Comparison of ENCODE assay signal across 8 mouse cellular contexts in genomic region chr11:32266776-32267175, GRCm38 (mm10). TPM values are rescaled to one million over a fixed set of nuclear protein-coding genes. Genes with fewer than 3 reads are reported as not detected.
A peak's percentile ranks its signal among the peaks of the same experiment; 100 is the strongest.
DNase-seq lines count a peak whose midpoint lies in the region; ATAC-seq and TF ChIP-seq lines count a peak whose summit lies in the region.

No protein-coding gene starts in this region.

- H3K27ac ChIP-seq in kidney, embryonic 14.5 days (ENCODE audit: low read depth, low read length) = peak overlapping the region; percentile 84
- H3K27ac ChIP-seq in bone marrow, adult 2 months (ENCODE audit: control insufficient read depth, insufficient read depth, low read depth, low read length, poor library complexity) = peak overlapping the region; percentile 96
- peak overlapping the region; percentile 92 for H3K27ac ChIP-seq in hindbrain, embryonic 14.5 days
- H3K27ac ChIP-seq in midbrain, embryonic 15.5 days = peak overlapping the region; percentile 93

- H3K36me3 ChIP-seq in kidney, embryonic 14.5 days (ENCODE audit: control insufficient read depth, insufficient read depth, low read length) = no peaks in the 10 kb centered on the region
- H3K36me3 ChIP-seq in hindbrain, embryonic 14.5 days (replicated peaks; ENCODE audit: control insufficient read depth, insufficient read depth) = no peaks in the 10 kb centered on the region; the same call in 1 of the 2 replicates
- no peaks in the 10 kb centered on the region for H3K36me3 ChIP-seq in midbrain, embryonic 15.5 days (replicated peaks)

- ATAC-seq in kidney, embryonic 14.5 days (ENCODE audit: low FRiP score, low TSS enrichment) = no peak
- no peak for ATAC-seq in hindbrain, embryonic 14.5 days (ENCODE audit: low FRiP score)
- 0 out of 2 replicates have a peak, but pooled peaks have one; percentile 0 for ATAC-seq in midbrain, embryonic 15.5 days (replicated peaks)

- peak overlapping the region; percentile 81 for H3K9ac ChIP-seq in kidney, embryonic 14.5 days (ENCODE audit: low read depth, low read length)
- H3K9ac ChIP-seq in hindbrain, embryonic 14.5 days = peak overlapping the region; percentile 96
- H3K9ac ChIP-seq in midbrain, embryonic 15.5 days = peak overlapping the region; percentile 79

- TF ChIP-seq POLR2A in bone marrow, adult 2 months (IDR thresholded peaks at IDR 0.05; ENCODE audit: borderline replicate concordance, control insufficient read depth, low read depth, low read length) = no peak

- H3K4me1 ChIP-seq in kidney, embryonic 14.5 days (ENCODE audit: control insufficient read depth, insufficient read depth, low read length) = 0 out of 2 replicates have a peak, but pooled peaks cover 7% of the 10 kb centered on the region
- peaks cover 3% of the 10 kb centered on the region for H3K4me1 ChIP-seq in bone marrow, adult 2 months (ENCODE audit: control insufficient read depth, insufficient read depth, low read length)
- peaks cover 20% of the 10 kb centered on the region for H3K4me1 ChIP-seq in hindbrain, embryonic 14.5 days (replicated peaks; ENCODE audit: control insufficient read depth, insufficient read depth, low read length)
- H3K4me1 ChIP-seq in midbrain, embryonic 15.5 days = peaks cover 14% of the 10 kb centered on the region

- 0 out of 2 replicates have a peak, but pooled peaks cover 2% of the 10 kb centered on the region for H3K27me3 ChIP-seq in kidney, embryonic 14.5 days (ENCODE audit: control insufficient read depth, insufficient read depth, low read length)
- H3K27me3 ChIP-seq in hindbrain, embryonic 14.5 days (ENCODE audit: control insufficient read depth, insufficient read depth, low read length) = no peaks in the 10 kb centered on the region
- H3K27me3 ChIP-seq in midbrain, embryonic 15.5 days (replicated peaks) = no peaks in the 10 kb centered on the region

- 24% methylated on average over 6 of the region's 6 CpGs for WGBS in kidney, embryonic 14.5 days
- WGBS in bone marrow, adult 2 months = 27% methylated on average over 6 of the region's 6 CpGs
- WGBS in hindbrain, embryonic 14.5 days = 27% methylated on average over 6 of the region's 6 CpGs
- 28% methylated on average over 6 of the region's 6 CpGs for WGBS in midbrain, embryonic 15.5 days

- H3K9me3 ChIP-seq in kidney, embryonic 14.5 days (ENCODE audit: control insufficient read depth, low read length) = no peaks in the 10 kb centered on the region
- no peaks in the 10 kb centered on the region for H3K9me3 ChIP-seq in hindbrain, embryonic 14.5 days (ENCODE audit: control insufficient read depth, low read length)
- no peaks in the 10 kb centered on the region for H3K9me3 ChIP-seq in midbrain, embryonic 15.5 days

- no peak for DNase-seq in kidney, adult 11 months
- DNase-seq in hindbrain, embryonic 14.5 days (ENCODE audit: low spot score) = no peak
- DNase-seq in layer of hippocampus, postnatal 25 days (ENCODE audit: extremely low spot score in 1 of 2, low spot score in 1 of 2) = no peak
- no peak for DNase-seq in gastrocnemius, adult 8-10 months (ENCODE audit: low spot score in 2 of 2)
- no peak for DNase-seq in cerebellum, adult 11-12 months

- peak overlapping the region; percentile 62 for H3K4me2 ChIP-seq in kidney, embryonic 14.5 days (replicated peaks; ENCODE audit: low read depth, low read length)
- peak overlapping the region; percentile 60 for H3K4me2 ChIP-seq in hindbrain, embryonic 14.5 days (replicated peaks)
- peak overlapping the region; percentile 54 for H3K4me2 ChIP-seq in midbrain, embryonic 15.5 days

- TF ChIP-seq CTCF in bone marrow, adult 2 months (IDR thresholded peaks at IDR 0.05; ENCODE audit: control insufficient read depth, insufficient read depth, low read length) = no peak

- H3K4me3 ChIP-seq in kidney, embryonic 14.5 days (ENCODE audit: low read length) = peak overlapping the region; percentile 61
- peak overlapping the region; percentile 94 for H3K4me3 ChIP-seq in bone marrow, adult 2 months (replicated peaks; ENCODE audit: control insufficient read depth, low read depth, low read length)
- peak overlapping the region; percentile 72 for H3K4me3 ChIP-seq in hindbrain, embryonic 14.5 days (replicated peaks; ENCODE audit: low read length)
- H3K4me3 ChIP-seq in midbrain, embryonic 15.5 days = peak overlapping the region; percentile 53

RNA-seq across cellular contexts. Expression of gene Nprl3, which starts 0.7 kb away (rescaled TPM):
- polyA plus RNA-seq in kidney, embryonic 14.5 days (2014; fragmentation: Nextera tagmentation; extraction: Ambion mirVana) = 27.5 and 45.5 TPM in 2 replicates
- 69.5 and 75.3 TPM in 2 replicates for polyA plus RNA-seq in bone marrow, adult 2 months (2011; ENCODE audit: insufficient read depth, insufficient read length, low replicate concordance, missing spikeins)
- 23.7 and 35.3 TPM in 2 replicates for polyA plus RNA-seq in hindbrain, embryonic 14.5 days (2014; fragmentation: Nextera tagmentation; extraction: Ambion mirVana)
- polyA plus RNA-seq in midbrain, embryonic 15.5 days (2015; fragmentation: Nextera tagmentation; extraction: Ambion mirVana) = 46.4 and 48.4 TPM in 2 replicates
- total RNA-seq in layer of hippocampus, postnatal 25 days (2021) = 10 to 100 TPM; 49.1 to 67.0 TPM
- total RNA-seq in gastrocnemius, adult 8-10 months (2022) = 10 to 100 TPM; 22.9 to 27.2 (median 24.6) TPM

RNA-seq across cellular contexts. Expression of gene Hba-x, which starts 9.4 kb away (rescaled TPM):
- 87.6 and 90.7 TPM in 2 replicates for polyA plus RNA-seq in kidney, embryonic 14.5 days (2014; fragmentation: Nextera tagmentation; extraction: Ambion mirVana)
- polyA plus RNA-seq in bone marrow, adult 2 months (2011; ENCODE audit: insufficient read depth, insufficient read length, low replicate concordance, missing spikeins) = 2.6 and 3.5 TPM in 2 replicates
- polyA plus RNA-seq in hindbrain, embryonic 14.5 days (2014; fragmentation: Nextera tagmentation; extraction: Ambion mirVana) = 38.0 and 95.6 TPM in 2 replicates
- 32.4 and 44.1 TPM in 2 replicates for polyA plus RNA-seq in midbrain, embryonic 15.5 days (2015; fragmentation: Nextera tagmentation; extraction: Ambion mirVana)
- total RNA-seq in layer of hippocampus, postnatal 25 days (2021) = not detected
- total RNA-seq in gastrocnemius, adult 8-10 months (2022) = not detected

RNA-seq across cellular contexts. Expression of gene Hba-a1, which starts 16.5 kb away (rescaled TPM):
- 2,390 and 2,705 TPM in 2 replicates for polyA plus RNA-seq in kidney, embryonic 14.5 days (2014; fragmentation: Nextera tagmentation; extraction: Ambion mirVana)
- 17,767 and 55,751 TPM in 2 replicates for polyA plus RNA-seq in bone marrow, adult 2 months (2011; ENCODE audit: insufficient read depth, insufficient read length, low replicate concordance, missing spikeins)
- polyA plus RNA-seq in hindbrain, embryonic 14.5 days (2014; fragmentation: Nextera tagmentation; extraction: Ambion mirVana) = 2,517 and 2,859 TPM in 2 replicates
- 2,454 and 3,091 TPM in 2 replicates for polyA plus RNA-seq in midbrain, embryonic 15.5 days (2015; fragmentation: Nextera tagmentation; extraction: Ambion mirVana)
- total RNA-seq in layer of hippocampus, postnatal 25 days (2021) = 100 to 1,000 TPM; 552 to 580 TPM
- total RNA-seq in gastrocnemius, adult 8-10 months (2022) = 100 to 1,000 TPM; 119 to 302 (median 188) TPM

RNA-seq across cellular contexts. Expression of gene Hbq1b, which starts 20.0 kb away (rescaled TPM):
- polyA plus RNA-seq in kidney, embryonic 14.5 days (2014; fragmentation: Nextera tagmentation; extraction: Ambion mirVana) = 0.69 and 1.6 TPM in 2 replicates
- polyA plus RNA-seq in bone marrow, adult 2 months (2011; ENCODE audit: insufficient read depth, insufficient read length, low replicate concordance, missing spikeins) = 44.2 and 73.9 TPM in 2 replicates
- 0.82 TPM in 1 of 2 replicates, not detected in the other for polyA plus RNA-seq in hindbrain, embryonic 14.5 days (2014; fragmentation: Nextera tagmentation; extraction: Ambion mirVana)
- polyA plus RNA-seq in midbrain, embryonic 15.5 days (2015; fragmentation: Nextera tagmentation; extraction: Ambion mirVana) = 0.83 and 1.3 TPM in 2 replicates
- total RNA-seq in layer of hippocampus, postnatal 25 days (2021) = 1 to 10 TPM; 1.6 to 4.3 TPM
- not detected for total RNA-seq in gastrocnemius, adult 8-10 months (2022)

RNA-seq across cellular contexts. Expression of gene Hba-a2, which starts 29.5 kb away (rescaled TPM):
- 5,998 and 6,905 TPM in 2 replicates for polyA plus RNA-seq in kidney, embryonic 14.5 days (2014; fragmentation: Nextera tagmentation; extraction: Ambion mirVana)
- polyA plus RNA-seq in bone marrow, adult 2 months (2011; ENCODE audit: insufficient read depth, insufficient read length, low replicate concordance, missing spikeins) = 164,365 and 299,309 TPM in 2 replicates
- polyA plus RNA-seq in hindbrain, embryonic 14.5 days (2014; fragmentation: Nextera tagmentation; extraction: Ambion mirVana) = 6,611 and 7,624 TPM in 2 replicates
- 6,359 and 8,071 TPM in 2 replicates for polyA plus RNA-seq in midbrain, embryonic 15.5 days (2015; fragmentation: Nextera tagmentation; extraction: Ambion mirVana)
- 100 to 1,000 TPM; 469 to 517 TPM for total RNA-seq in layer of hippocampus, postnatal 25 days (2021)
- total RNA-seq in gastrocnemius, adult 8-10 months (2022) = 100 to 1,000 TPM in 3 of 4 experiments, 10 to 100 TPM in 1; 93.3 to 179 (median 137) TPM
